Mouse (Mus musculus): ENCODE measurements at regions not wholly inside any gene's neighbourhood (a gene's known extent, or its start where the extent isn't known, plus 50 kb on each side); places are given as distances from the start of the nearest gene placed in this dataset.
A peak's percentile ranks its signal among the peaks of the same experiment; 100 is the strongest.

- Histone ChIP-seq H3K4me3 (no peak overlapping the region), H3K9me3 (no peaks in the 10 kb centered on the region), H3K27ac (0 out of 2 replicates have a peak overlapping the region, but pooled peaks have one; percentile 13), H3K27me3 (no peaks in the 10 kb centered on the region), H3K4me2 (no peak overlapping the region), H3K9ac (no peak overlapping the region), H3K4me1 (replicated peaks) (peaks cover 35% of the 10 kb centered on the region), H3K36me3 (no peaks in the 10 kb centered on the region)
- WGBS: 52% methylated on average over 1 of the region's 1 CpGs
- ATAC-seq (ENCODE audit: low FRiP score): no peak
Observed at GRCm38 (mm10) chr2:178854012-178854411, 423.7 kb downstream of the Cdh26 start.

- H3K27me3 ChIP-seq: no peaks in the 10 kb centered on the region
- ATAC-seq (ENCODE audit: low FRiP score): no peak
- H3K9ac ChIP-seq: no peak overlapping the region
- H3K9me3 ChIP-seq: no peaks in the 10 kb centered on the region
- WGBS: 48% methylated on average over 2 of the region's 2 CpGs
- peaks cover 35% of the 10 kb centered on the region for H3K4me1 ChIP-seq (replicated peaks)
- H3K4me3 ChIP-seq: no peak overlapping the region
- no peaks in the 10 kb centered on the region for H3K36me3 ChIP-seq
- no peak overlapping the region for H3K27ac ChIP-seq
- no peak overlapping the region for H3K4me2 ChIP-seq
Observed at GRCm38 (mm10) chr2:178854760-178855159, 424.4 kb downstream of the Cdh26 start.

- Histone ChIP-seq H3K27me3 (peaks cover 3% of the 10 kb centered on the region; the same call in 1 of the 2 replicates), H3K4me1 (replicated peaks) (no peaks in the 10 kb centered on the region), H3K4me2 (no peak overlapping the region), H3K36me3 (no peaks in the 10 kb centered on the region), H3K9ac (no peak overlapping the region), H3K27ac (no peak overlapping the region), H3K4me3 (no peak overlapping the region), H3K9me3 (no peaks in the 10 kb centered on the region)
- no peak for ATAC-seq (ENCODE audit: low FRiP score)
Observed at GRCm38 (mm10) chr2:178862620-178863019, 432.3 kb downstream of the Cdh26 start.

GRCm38 (mm10) chr2:178867086-178867485 lies 436.8 kb downstream of the Cdh26 start:
- no peak for ATAC-seq (ENCODE audit: low FRiP score)
- 72% methylated on average over 3 of the region's 3 CpGs for WGBS
- no peak overlapping the region for H3K4me2 ChIP-seq
- H3K9me3 ChIP-seq: no peaks in the 10 kb centered on the region
- H3K4me3 ChIP-seq: no peak overlapping the region
- no peaks in the 10 kb centered on the region for H3K4me1 ChIP-seq (replicated peaks)
- H3K27ac ChIP-seq: no peak overlapping the region
- no peak overlapping the region for H3K9ac ChIP-seq
- no peaks in the 10 kb centered on the region for H3K27me3 ChIP-seq
- no peaks in the 10 kb centered on the region for H3K36me3 ChIP-seq

GRCm38 (mm10) chr2:178869160-178869559 lies 438.8 kb downstream of the Cdh26 start:
- Histone ChIP-seq H3K4me1 (replicated peaks) (no peaks in the 10 kb centered on the region), H3K9me3 (no peaks in the 10 kb centered on the region), H3K27ac (no peak overlapping the region), H3K27me3 (no peaks in the 10 kb centered on the region), H3K36me3 (no peaks in the 10 kb centered on the region), H3K4me2 (no peak overlapping the region), H3K9ac (no peak overlapping the region), H3K4me3 (no peak overlapping the region)
- 82% methylated on average over 3 of the region's 3 CpGs for WGBS
- peak; percentile 28; the same call in 1 of the 2 replicates for ATAC-seq (ENCODE audit: low FRiP score)

GRCm38 (mm10) chr2:178878436-178878835 lies 448.1 kb downstream of the Cdh26 start:
- ATAC-seq (ENCODE audit: low FRiP score): no peak
- no peak overlapping the region for H3K4me2 ChIP-seq
- H3K4me1 ChIP-seq (replicated peaks): no peaks in the 10 kb centered on the region
- H3K36me3 ChIP-seq: no peaks in the 10 kb centered on the region
- H3K9me3 ChIP-seq: no peaks in the 10 kb centered on the region; the same call in 1 of the 2 replicates
- WGBS: 84% methylated on average over 12 of the region's 12 CpGs
- no peak overlapping the region for H3K9ac ChIP-seq
- no peaks in the 10 kb centered on the region for H3K27me3 ChIP-seq
- no peak overlapping the region for H3K27ac ChIP-seq
- H3K4me3 ChIP-seq: no peak overlapping the region

GRCm38 (mm10) chr2:178885686-178886085 lies 455.4 kb downstream of the Cdh26 start:
- 52% methylated on average over 5 of the region's 5 CpGs for WGBS
- Histone ChIP-seq H3K4me2 (no peak overlapping the region), H3K27me3 (no peaks in the 10 kb centered on the region), H3K36me3 (no peaks in the 10 kb centered on the region), H3K4me1 (replicated peaks) (0 out of 2 replicates have a peak, but pooled peaks cover 7% of the 10 kb centered on the region), H3K9me3 (no peaks in the 10 kb centered on the region), H3K4me3 (no peak overlapping the region), H3K27ac (no peak overlapping the region), H3K9ac (no peak overlapping the region)
- no peak for ATAC-seq (ENCODE audit: low FRiP score)

GRCm38 (mm10) chr2:178888704-178889103 lies 458.4 kb downstream of the Cdh26 start:
- Histone ChIP-seq H3K9me3 (no peaks in the 10 kb centered on the region), H3K27ac (no peak overlapping the region), H3K27me3 (no peaks in the 10 kb centered on the region), H3K9ac (no peak overlapping the region), H3K4me3 (no peak overlapping the region), H3K4me2 (no peak overlapping the region), H3K4me1 (replicated peaks) (0 out of 2 replicates have a peak, but pooled peaks cover 7% of the 10 kb centered on the region), H3K36me3 (no peaks in the 10 kb centered on the region)
- 73% methylated on average over 6 of the region's 6 CpGs for WGBS
- no peak for ATAC-seq (ENCODE audit: low FRiP score)

- 88% methylated on average over 5 of the region's 5 CpGs for WGBS
- Histone ChIP-seq H3K4me3 (no peak overlapping the region), H3K9ac (no peak overlapping the region), H3K27ac (no peak overlapping the region), H3K4me2 (no peak overlapping the region), H3K4me1 (replicated peaks) (no peaks in the 10 kb centered on the region), H3K27me3 (no peaks in the 10 kb centered on the region), H3K36me3 (no peaks in the 10 kb centered on the region), H3K9me3 (no peaks in the 10 kb centered on the region)
- no peak for ATAC-seq (ENCODE audit: low FRiP score)
Observed at GRCm38 (mm10) chr2:178902397-178902796, 472.1 kb downstream of the Cdh26 start.

- 71% methylated on average over 7 of the region's 7 CpGs for WGBS
Observed at GRCm38 (mm10) chr2:178909325-178909724, 479.0 kb downstream of the Cdh26 start.

GRCm38 (mm10) chr2:178911646-178912045 lies 481.3 kb downstream of the Cdh26 start:
- no peak overlapping the region for H3K4me3 ChIP-seq
- H3K4me1 ChIP-seq (replicated peaks): no peaks in the 10 kb centered on the region
- H3K27me3 ChIP-seq: no peaks in the 10 kb centered on the region
- no peaks in the 10 kb centered on the region for H3K9me3 ChIP-seq
- WGBS: 74% methylated on average over 3 of the region's 3 CpGs
- H3K9ac ChIP-seq: no peak overlapping the region
- no peak for ATAC-seq (ENCODE audit: low FRiP score)
- no peaks in the 10 kb centered on the region for H3K36me3 ChIP-seq
- H3K4me2 ChIP-seq: no peak overlapping the region
- H3K27ac ChIP-seq: no peak overlapping the region

More at GRCm38 (mm10) chr2:178909325-178909724, 479.0 kb downstream of the Cdh26 start:
- Histone ChIP-seq H3K4me1 (replicated peaks) (no peaks in the 10 kb centered on the region), H3K27ac (no peak overlapping the region), H3K4me3 (no peak overlapping the region), H3K4me2 (no peak overlapping the region), H3K36me3 (no peaks in the 10 kb centered on the region), H3K27me3 (no peaks in the 10 kb centered on the region), H3K9me3 (no peaks in the 10 kb centered on the region), H3K9ac (no peak overlapping the region)
- ATAC-seq (ENCODE audit: low FRiP score): no peak

GRCm38 (mm10) chr2:178916316-178917033 lies 486.1 kb downstream of the Cdh26 start:
- WGBS: 68% methylated on average over 6 of the region's 6 CpGs
- no peak for ATAC-seq (ENCODE audit: low FRiP score)
- no peaks in the 10 kb centered on the region for H3K36me3 ChIP-seq

GRCm38 (mm10) chr2:178924456-178925115 lies 494.3 kb downstream of the Cdh26 start:
- Histone ChIP-seq H3K9me3 (no peaks in the 10 kb centered on the region), H3K27ac (no peak overlapping the region), H3K4me3 (no peak overlapping the region), H3K27me3 (no peaks in the 10 kb centered on the region), H3K4me1 (replicated peaks) (0 out of 2 replicates have a peak, but pooled peaks cover 11% of the 10 kb centered on the region), H3K4me2 (no peak overlapping the region), H3K36me3 (no peaks in the 10 kb centered on the region), H3K9ac (no peak overlapping the region)
- ATAC-seq (ENCODE audit: low FRiP score): no peak
- WGBS: 74% methylated on average over 4 of the region's 4 CpGs

More at GRCm38 (mm10) chr2:178916316-178917033, 486.1 kb downstream of the Cdh26 start:
- no peaks in the 10 kb centered on the region for H3K9me3 ChIP-seq
- no peak overlapping the region for H3K27ac ChIP-seq
- H3K4me2 ChIP-seq: no peak overlapping the region
- no peak overlapping the region for H3K4me3 ChIP-seq
- H3K4me1 ChIP-seq (replicated peaks): 0 out of 2 replicates have a peak, but pooled peaks cover 2% of the 10 kb centered on the region
- H3K27me3 ChIP-seq: no peaks in the 10 kb centered on the region
- H3K9ac ChIP-seq: no peak overlapping the region

Measured in hindbrain, embryonic 13.5 days (tissue).